Mouse (Mus musculus): Measurements from ENCODE around the gene Zbtb1.

Zbtb1 gene

GRCm38 (mm10) chr12:76369206-76369977, 674 bp upstream of the Zbtb1 start, which contains the start of gene Zbtb25:
TSS of gene Zbtb25 (minus strand) at chr12:76369602.
- peak; percentile 69 to 77 for DNase-seq

- DNase-seq, result peak; percentile 71 to 77
Observed at GRCm38 (mm10) chr12:76370831-76371571, 935 bp downstream of the Zbtb1 start.

DNA sequence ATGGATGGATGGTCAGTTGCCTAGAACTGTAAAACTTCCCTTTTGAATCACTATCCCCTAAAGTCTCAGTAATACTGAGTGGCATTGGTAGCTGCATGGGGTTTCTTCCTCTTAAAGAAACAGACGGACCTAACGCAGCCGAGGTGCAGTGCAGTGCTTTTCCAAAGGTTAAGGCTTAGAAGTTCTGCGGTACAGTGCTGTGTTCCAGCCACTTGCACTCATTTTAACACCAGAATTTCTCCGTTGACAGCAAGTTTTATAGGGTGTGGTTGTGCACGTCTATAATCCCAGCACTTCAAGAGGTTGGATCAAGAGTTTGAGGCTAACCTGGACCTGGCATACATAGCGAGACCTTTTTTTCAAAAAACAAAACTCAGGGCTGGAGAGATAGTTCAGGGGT, 2.0 kb downstream of the Zbtb1 start:
- no peak for DNase-seq

- DNase-seq, result no peak
Observed at GRCm38 (mm10) chr12:76372881-76373818, 3.1 kb downstream of the Zbtb1 start.

DNA sequence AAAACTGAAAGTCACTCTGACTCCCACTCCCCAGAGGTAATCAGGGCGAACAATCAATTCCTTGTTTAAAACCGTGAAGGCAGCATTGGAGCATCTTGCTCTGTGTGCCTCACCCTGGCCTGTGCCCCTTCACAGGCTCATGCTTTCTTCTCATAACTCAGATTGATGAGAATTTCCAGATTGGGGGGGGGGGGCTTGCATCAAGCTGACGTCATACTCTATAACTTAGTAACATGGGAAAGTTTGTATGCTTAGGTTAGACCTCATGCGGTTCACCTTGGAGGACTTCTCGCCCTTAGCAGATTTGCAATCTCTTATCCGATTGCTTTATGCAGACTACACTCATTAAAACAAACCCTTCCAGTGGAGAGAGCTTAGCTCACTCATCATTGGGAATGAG, 3.9 kb downstream of the Zbtb1 start:
- DNase-seq, result no peak

DNA sequence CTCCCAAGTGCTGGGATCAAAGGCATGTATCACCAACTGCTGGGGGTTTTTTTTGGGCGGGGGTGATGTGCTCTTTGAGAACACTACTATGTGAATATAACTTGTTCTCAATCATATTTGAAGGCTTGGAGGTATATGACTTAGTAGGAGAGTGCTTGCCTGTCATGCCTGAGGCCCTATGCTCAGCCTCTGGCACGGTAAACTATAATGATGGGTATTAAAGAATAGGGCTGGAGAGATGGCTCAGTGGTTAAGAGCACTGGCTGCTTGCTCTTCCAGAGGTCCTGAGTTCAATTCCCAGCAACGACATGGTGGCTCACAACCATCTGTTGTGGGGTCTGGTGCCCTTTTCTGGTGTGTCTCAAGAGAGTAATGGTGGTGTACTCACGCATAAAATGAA, 4.8 kb downstream of the Zbtb1 start:
- no peak for DNase-seq

DNA sequence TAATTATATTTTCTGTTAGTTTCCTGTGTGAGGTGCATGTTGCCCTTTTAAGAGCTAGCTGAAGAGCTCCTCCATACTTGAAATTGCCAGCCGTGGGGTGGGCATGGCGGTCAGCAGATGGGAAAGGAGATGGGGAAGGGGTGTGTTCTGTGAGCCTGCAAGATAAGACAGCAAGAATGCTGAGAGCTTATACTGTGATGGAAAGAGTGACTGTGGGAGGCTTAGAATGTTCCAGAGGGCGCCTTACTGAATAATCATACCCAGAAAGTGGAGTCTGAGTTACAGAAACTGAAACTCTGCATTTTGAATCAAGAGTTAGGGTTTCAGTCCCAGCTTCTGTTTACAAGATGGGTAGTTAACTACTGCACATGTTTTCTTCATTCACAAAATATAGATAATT, 5.4 kb downstream of the Zbtb1 start:
- no peak for DNase-seq

DNA sequence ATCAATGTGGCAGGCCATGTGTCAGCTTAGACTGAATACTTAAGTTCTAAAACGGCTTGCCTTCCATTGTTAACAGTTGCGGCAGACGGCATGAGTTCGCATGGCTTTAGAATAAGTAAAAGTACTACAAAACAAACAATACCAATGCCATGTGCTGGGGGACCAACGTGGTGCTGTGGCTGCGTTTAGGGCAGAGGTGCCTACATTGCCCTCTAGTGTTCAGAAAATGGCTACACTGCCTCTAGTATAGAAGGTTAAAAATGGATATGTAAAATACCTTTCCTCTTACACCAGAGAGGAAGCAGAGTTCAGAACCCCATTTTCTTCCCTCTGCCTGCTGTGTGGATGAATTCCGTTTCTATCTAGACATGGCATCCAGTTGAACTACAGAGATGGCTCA, 6.6 kb downstream of the Zbtb1 start:
- DNase-seq, result peak in 1 of 2 experiments; percentile 42

GRCm38 (mm10) chr12:76377059-76377458, 7.0 kb downstream of the Zbtb1 start:
- DNase-seq, result no peak

GRCm38 (mm10) chr12:76377726-76378125, 7.7 kb downstream of the Zbtb1 start:
- DNase-seq, result no peak

DNA sequence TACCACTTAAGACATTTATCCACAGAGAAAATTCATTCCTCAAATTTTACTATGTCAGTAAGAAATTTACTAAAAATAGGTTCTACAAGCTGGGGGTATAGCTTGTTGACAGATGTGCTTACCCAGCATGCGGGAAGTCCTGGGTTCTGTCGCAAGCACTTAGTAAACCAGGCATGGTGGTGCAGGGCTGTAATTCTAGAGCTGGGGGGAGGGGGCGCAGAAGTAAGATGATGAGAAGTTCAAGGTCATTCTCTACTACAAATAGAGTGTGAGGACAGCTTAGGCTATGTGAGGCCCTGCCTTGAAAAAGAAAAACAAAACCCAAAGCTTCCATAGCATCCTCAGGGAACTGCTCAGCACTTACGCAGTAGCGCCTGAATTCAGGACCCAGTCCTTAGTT, 8.5 kb downstream of the Zbtb1 start:
- no peak for DNase-seq

GRCm38 (mm10) chr12:76380151-76380550, 10.1 kb downstream of the Zbtb1 start:
- no peak for DNase-seq

- no peak for DNase-seq
Observed at GRCm38 (mm10) chr12:76385342-76385741, 15.3 kb downstream of the Zbtb1 start.

DNA sequence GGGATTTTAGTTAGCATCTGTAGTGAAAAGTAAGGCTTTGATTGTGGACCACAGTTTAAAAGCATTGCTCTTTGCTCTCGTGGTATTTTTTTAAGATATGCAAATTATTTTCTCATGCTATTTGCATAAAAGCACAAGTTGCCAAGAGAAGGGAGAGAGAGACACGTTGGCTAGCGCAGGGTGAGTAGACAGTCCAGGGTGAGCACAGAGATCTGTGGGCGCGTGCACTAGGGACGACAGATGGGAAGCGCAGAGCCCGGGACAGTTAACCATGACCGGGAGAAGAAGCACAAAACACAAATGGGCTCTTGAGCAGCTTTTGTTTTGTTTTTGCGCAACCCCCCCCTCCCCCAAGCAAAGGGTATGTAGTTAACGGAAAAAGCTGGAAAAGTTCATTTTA, 18.7 kb downstream of the Zbtb1 start:
- no peak for DNase-seq

DNA sequence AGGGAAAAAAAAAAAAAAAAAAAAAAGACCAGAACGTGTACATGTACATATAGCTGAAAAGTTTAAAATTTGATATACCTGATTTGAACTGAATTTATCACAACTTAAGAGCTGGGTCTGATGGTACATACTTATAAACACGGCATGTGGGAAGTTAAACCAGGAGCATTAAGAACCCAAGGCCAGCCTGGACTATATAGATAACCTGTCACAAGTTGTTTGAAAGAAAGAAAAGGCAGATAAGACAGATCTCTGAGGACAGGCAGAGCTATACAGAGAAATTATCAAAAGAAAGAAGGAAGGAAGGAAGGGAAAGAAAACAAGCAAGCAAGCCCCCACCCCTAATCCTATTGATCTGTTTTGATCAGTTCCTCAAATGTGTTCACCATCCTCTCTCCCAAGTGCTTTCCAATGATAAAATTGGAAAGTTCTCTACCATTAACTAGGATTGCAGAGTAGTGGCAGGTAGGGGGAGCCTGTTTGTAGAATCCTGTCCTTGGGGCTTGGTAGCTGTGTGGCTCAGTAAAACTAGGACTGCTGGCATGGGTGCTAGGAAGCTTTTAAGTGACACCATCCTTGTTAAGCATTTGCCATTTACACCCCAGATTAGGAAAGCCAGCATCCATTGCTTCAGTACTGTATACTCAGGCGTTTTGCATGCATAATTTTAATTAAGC, 21.7 kb downstream of the Zbtb1 start:
- no peak for DNase-seq

DNA sequence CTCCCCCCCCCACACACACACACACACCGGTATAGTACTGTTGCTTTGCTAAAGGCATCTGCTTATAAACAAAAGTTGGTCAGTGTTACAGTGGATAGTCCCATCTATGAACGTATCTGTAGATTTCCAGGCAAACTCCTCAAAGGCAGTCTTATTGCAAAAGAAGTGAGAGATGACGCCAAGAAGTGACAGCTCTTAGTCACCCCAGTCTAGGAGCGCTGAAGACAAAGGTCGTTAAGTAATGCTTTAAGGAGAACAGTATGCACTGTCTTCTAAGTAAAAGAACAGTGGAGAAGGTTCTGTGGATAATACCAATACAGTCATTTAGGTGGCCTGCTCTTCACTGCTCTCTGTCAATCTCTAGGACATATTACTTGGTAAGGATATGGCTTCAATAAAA, 22.9 kb downstream of the Zbtb1 start:
- no peak for DNase-seq

GRCm38 (mm10) chr12:76397281-76397680, 27.2 kb downstream of the Zbtb1 start:
- DNase-seq, result no peak

DNA sequence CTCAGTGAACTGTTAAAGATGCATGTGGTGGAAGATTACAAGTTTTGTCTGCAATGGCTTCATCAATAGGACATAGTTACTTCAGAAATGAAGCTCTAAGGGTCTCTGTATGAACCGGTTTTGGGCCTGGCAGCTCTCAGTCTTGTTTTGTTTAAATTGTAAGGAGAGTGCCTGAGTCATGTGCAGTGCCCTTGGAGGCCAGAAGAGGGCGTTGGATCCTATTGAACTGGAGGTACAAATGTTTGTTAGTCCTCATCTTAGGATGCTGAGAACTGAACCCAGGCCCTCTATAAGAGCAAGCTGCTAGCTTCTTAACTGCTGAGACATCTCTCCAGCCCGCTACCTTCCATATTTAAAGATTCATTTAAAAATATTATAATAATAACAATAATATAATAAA, 31.6 kb downstream of the Zbtb1 start:
- DNase-seq, result no peak

DNA sequence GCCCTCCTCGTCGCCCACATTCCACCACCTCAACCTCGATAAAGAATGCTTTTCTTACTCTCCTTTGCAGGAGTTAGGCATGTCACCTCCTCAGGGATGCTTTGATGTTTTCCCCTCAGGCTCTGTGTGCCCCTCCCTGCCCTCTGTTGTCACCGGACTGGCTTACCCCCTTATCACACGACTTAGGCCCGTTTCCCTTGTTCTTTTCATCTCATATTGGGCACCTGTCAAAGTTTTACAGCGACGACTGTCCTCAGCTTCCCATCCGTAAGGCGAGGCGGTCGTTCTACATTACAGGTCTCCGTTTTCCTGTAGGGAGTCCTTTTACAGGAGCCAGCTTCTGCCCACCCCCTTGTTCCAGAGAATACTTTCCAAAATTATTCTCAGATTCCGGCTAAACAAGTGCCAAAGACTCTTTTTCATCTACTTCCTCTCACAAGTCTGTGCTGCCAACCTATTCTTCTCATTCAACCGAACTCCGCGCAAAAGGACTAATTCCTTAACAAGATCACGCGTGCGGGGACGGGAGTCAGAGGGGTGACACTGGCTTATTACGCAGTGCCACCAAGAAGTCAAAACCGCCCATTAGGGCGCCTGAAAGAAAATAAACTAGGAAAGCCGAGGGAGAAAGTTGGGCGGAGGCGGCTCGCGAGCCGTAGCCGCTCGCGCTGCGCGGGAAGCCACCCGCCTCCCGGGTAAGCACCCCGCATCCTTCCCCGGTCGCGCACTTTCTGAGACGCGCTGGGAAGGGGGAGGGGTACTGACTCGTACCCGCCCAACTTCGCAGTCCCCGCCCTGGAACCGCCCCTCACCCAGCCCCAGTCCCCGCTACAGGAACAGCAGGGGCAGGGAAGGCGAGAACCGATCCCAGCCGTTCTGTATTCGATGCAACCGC, 33.2 kb downstream of the Zbtb1 start:
- DNase-seq, result no peak

DNA sequence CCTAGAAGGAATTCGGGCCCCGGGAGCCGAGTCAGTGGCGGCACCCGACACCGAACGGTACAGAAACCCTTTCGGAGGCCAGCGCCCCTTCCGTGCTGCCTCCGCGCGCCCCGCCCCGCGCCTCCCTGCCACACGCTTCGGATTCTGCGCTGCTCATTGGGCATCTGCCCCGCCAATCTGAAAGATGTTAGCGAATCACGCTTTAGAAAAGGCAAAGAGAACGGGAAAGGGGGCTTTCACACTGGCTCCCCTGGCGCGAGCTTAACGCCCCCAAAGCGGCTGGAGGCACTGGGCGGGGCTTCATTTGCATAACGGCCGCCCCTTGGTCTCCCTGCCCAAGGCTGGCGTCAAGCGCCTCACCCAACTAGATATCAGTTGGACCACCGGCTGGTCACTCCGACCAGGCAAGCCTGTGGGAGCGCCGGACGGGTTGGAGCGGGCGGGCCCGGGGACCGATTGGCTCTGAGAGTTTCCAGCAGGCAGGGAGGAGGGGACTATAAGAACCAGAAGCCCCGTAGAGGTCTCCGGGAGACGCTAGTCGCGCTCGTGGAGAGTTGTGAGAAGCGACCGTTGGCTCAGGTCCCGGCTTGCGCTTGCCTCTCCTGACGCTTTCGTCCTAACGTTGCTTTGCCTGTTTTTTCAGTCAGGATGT, 33.9 kb downstream of the Zbtb1 start, which contains the start of gene Hspa2:
TSS of gene Hspa2 (plus strand) at position 291 of the 652 bp plus-strand sequence.
- peak; percentile 98 to 99 for DNase-seq

DNA sequence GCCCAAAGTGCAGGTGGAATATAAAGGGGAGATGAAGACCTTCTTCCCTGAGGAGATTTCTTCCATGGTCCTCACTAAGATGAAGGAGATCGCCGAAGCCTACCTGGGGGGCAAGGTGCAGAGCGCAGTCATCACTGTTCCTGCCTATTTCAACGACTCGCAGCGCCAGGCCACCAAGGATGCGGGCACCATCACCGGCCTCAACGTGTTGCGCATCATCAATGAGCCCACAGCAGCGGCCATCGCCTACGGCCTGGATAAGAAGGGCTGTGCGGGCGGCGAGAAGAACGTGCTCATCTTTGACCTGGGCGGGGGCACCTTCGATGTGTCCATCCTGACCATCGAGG, 34.7 kb downstream of the Zbtb1 start:
- DNase-seq, result peak; percentile 13 to 27

All from spleen, adult 18-20 months (tissue).